Mouse (Mus musculus) heart, embryonic 13.5 days (tissue): ENCODE data around the gene Thrb. TPM values are rescaled to one million over a fixed set of nuclear protein-coding genes. Genes with fewer than 3 reads are reported as not detected.
"Not testable (repeated sequence)": the region's sequence is repeated elsewhere in the genome, so short reads cannot be mapped to it uniquely, and the experiment has no call there.

ENCODE experiments used
- ATAC-seq: fragments of 200-750 bp; cut with Nextera tagmentation; 2 replicates; pipeline ENCODE4 v1.8.0; 2017; ENCODE audit warnings: moderate TSS enrichment; ENCODE audit not compliant: insufficient number of reproducible peaks, low FRiP score, low TSS enrichment; ENCODE audit errors: extremely low read depth
- H3K27ac ChIP-seq: fragments of 300-500 bp; sonication (generic); replicated peaks from 2 replicates; pipeline ENCODE4 v1.5.1; 2015; ENCODE audit warnings: moderate library complexity, mild to moderate bottlenecking, inconsistent platforms
- H3K27me3 ChIP-seq: fragments of 300-500 bp; sonication (generic); replicated peaks from 2 replicates; pipeline ENCODE4 v1.6.1; 2015; ENCODE audit warnings: mild to moderate bottlenecking, inconsistent platforms
- H3K36me3 ChIP-seq: fragments of 300-500 bp; sonication (generic); 2 replicates; pipeline ENCODE4 v1.6.1; 2015; ENCODE audit warnings: mild to moderate bottlenecking, inconsistent platforms
- H3K4me1 ChIP-seq: fragments of 300-500 bp; sonication (generic); 2 replicates; pipeline ENCODE4 v1.6.1; 2015; ENCODE audit warnings: inconsistent platforms
- H3K4me2 ChIP-seq: fragments of 300-500 bp; sonication (generic); 2 replicates; pipeline ENCODE4 v1.6.1; 2015; ENCODE audit warnings: inconsistent platforms, mild to moderate bottlenecking, moderate library complexity
- H3K4me3 ChIP-seq: fragments of 300-500 bp; sonication (generic); 2 replicates; pipeline ENCODE4 v1.5.1; 2015; ENCODE audit warnings: moderate library complexity, mild to moderate bottlenecking, inconsistent platforms
- H3K9ac ChIP-seq: fragments of 300-500 bp; sonication (generic); 2 replicates; pipeline ENCODE4 v1.6.1; 2015; ENCODE audit warnings: inconsistent platforms, mild to moderate bottlenecking, moderate library complexity
- H3K9me3 ChIP-seq: fragments of 300-500 bp; sonication (generic); 2 replicates; pipeline ENCODE4 v1.6.1; 2016; ENCODE audit warnings: inconsistent platforms
- WGBS: fragments of 180-500 bp; shearing (Covaris S2); methylation state at CpG from one replicate; pipeline ENCODE4 v1.1.7; 2015; ENCODE audit warnings: mixed read lengths; 5-methylcytosine and 5-hydroxymethylcytosine counted together
- polyA plus RNA-seq: library from polyadenylated mRNA; unstranded; fragments of >200 nt; fragmentation: Nextera tagmentation; extraction: Ambion mirVana; gene quantifications from 2 replicates; pipeline ENCODE4 v1.2.1, GENCODE M21; 2015

Thrb gene
- polyA plus RNA-seq, 1 experiment from 2014 or later, result 1.1 TPM

DNA sequence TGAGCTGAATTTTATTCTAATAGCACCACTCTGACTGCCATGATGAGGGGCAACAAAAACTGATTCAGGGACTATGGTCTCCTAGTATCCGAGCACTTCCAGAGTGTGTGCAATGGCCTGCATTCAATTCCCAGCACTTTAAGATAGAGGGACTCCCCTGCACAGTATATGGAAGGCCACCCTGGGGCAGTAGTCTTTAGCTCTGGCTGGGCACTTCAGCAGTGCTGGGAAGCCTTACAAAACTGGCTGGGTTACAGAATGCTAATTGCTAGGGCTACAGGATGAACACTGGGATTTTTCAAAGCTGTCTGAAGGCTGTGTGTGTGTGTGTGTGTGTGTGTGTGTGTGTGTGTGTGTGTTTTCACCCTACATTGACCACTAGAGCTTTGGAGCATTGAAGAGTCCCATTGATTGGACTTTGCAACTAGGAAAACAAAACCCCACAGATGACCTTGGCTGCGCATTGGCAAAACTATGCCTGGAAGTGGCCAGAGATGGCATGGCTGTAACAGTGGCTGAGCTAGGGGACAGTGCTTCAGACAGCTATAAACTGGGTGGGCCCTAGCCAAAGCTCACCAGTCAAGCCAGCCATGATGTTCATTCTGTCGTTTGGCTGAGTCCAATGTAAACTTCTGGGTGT, 257.2 kb downstream of the Thrb start:
- no peaks in the 10 kb centered on the region for H3K4me1 ChIP-seq
- no peak overlapping the region for H3K4me3 ChIP-seq
- no peaks in the 10 kb centered on the region for H3K9me3 ChIP-seq
- 71% methylated on average over 3 of the region's 3 CpGs for WGBS
- no peak for ATAC-seq
- no peaks in the 10 kb centered on the region for H3K27me3 ChIP-seq
- H3K27ac ChIP-seq, result no peak overlapping the region
- no peaks in the 10 kb centered on the region for H3K36me3 ChIP-seq
- no peak overlapping the region for H3K4me2 ChIP-seq
- H3K9ac ChIP-seq, result no peak overlapping the region

DNA sequence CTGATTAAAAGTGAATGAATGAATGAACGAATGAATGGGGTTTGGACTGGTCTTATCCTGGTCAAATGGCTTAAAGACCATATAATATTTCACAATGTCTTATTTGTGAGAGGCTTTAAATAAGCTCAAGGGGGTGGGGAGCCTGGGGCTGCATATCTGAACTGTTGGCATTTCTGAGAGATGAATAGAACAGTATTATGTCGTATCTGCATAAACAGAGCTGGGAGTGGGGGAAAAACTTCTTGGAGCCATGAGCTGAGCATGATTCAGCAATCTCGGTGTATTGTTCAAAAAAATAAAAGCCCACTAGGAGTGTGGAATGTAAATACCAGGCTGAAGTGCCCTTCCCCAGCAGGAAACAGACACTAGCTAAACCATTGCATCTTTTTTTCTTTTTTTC, 257.8 kb downstream of the Thrb start:
- Histone ChIP-seq H3K9ac (no peak overlapping the region), H3K9me3 (no peaks in the 10 kb centered on the region), H3K27ac (no peak overlapping the region), H3K4me3 (no peak overlapping the region), H3K4me2 (no peak overlapping the region), H3K27me3 (no peaks in the 10 kb centered on the region), H3K36me3 (no peaks in the 10 kb centered on the region), H3K4me1 (no peaks in the 10 kb centered on the region)
- no peak for ATAC-seq
- 38% methylated on average over 3 of the region's 3 CpGs for WGBS

DNA sequence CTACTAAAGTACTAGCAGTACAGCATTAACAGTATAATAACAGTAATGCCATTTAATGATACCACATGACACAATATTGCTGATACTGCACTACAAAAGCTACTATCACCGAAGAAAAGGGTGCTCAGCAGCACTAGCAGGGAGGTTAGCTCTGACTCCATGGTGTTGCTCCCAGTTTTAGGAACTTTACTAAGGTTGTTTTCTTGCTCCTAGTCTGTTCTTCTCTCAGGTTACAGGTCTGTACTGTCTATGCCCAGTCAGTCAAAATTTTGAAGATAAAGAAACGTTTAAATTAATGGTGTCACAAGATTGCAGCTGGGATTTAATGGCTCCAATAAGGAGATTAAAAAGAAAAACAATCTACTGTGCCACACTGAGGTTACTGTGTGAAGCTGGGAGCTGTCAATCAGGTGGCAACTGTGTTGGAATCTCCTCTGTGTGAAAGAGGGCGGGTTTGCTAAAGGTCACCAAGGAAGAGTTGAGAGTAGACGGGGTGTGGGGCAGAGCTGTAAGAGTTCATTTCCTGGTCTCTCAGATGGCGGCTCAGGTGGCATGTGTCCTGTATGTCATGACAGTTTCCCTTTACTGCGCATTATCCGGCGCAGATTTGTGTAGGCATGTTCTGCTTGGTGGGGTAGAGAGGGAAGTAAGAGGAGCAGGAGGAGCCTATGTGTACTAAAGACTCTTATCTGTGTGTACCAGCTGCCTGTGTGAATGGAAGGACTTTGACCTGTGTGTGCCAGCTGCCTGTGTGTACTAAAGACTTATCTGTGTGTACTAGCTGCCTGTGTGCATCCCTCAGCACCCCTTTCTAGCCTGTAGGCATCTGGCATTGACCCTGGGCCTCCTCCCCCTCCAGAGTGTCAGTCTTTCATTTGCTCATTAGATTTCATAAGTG, 263.0 kb downstream of the Thrb start:
- WGBS, result 50% methylated on average over 8 of the region's 8 CpGs
- Histone ChIP-seq H3K9ac (no peak overlapping the region), H3K27me3 (no peaks in the 10 kb centered on the region), H3K36me3 (no peaks in the 10 kb centered on the region), H3K4me1 (no peaks in the 10 kb centered on the region), H3K9me3 (no peaks in the 10 kb centered on the region), H3K4me3 (no peak overlapping the region), H3K4me2 (no peak overlapping the region), H3K27ac (no peak overlapping the region)
- no peak for ATAC-seq

DNA sequence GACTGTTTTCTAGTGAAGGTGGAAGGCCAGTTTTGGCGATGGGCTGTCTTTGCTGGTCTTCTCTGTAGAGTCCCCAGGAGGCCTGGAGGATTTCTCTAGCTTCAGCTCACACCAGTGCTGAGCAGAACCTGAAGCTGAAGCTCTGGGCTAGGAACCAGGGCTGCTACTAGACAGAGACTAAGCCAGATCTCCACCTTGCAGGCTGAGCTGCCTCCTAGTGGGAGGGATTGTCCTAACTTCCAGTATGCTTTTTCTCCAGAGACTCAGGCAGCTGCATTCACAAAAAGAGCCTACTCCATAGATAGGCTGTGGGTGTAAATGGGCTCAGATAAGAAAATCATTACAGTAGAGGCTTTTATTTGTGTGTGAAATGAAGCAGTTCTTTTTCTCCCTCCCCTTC, 267.4 kb downstream of the Thrb start:
- Histone ChIP-seq H3K4me1 (no peaks in the 10 kb centered on the region), H3K4me3 (no peak overlapping the region), H3K9me3 (no peaks in the 10 kb centered on the region), H3K36me3 (no peaks in the 10 kb centered on the region), H3K9ac (no peak overlapping the region), H3K4me2 (no peak overlapping the region), H3K27ac (no peak overlapping the region), H3K27me3 (no peaks in the 10 kb centered on the region)
- ATAC-seq, result no peak
- 50% methylated on average over 1 of the region's 1 CpGs for WGBS

DNA sequence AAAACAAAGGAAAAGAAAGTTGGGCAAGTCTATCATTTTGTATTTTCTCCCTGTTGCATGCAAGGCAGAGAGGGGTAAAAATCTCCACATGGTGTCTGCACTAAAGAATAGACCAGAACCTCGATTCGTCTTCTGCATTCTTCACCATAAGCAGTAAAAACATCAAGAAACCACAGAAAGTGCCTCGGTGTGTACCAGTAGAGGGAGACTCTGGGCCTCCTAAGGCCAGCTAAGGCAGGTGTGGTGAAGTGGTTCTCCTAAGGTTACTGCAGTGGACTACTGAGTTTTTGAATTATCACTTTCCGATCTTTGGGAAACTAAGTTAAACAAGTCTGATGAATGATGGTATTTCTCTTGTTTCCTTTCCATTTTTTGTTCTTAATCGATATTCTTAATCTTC, 269.5 kb downstream of the Thrb start:
- no peaks in the 10 kb centered on the region for H3K36me3 ChIP-seq
- no peaks in the 10 kb centered on the region for H3K4me1 ChIP-seq
- WGBS, result 69% methylated on average over 5 of the region's 5 CpGs
- ATAC-seq, result no peak
- H3K9me3 ChIP-seq, result no peaks in the 10 kb centered on the region
- no peak overlapping the region for H3K4me3 ChIP-seq
- no peaks in the 10 kb centered on the region for H3K27me3 ChIP-seq
- no peak overlapping the region for H3K4me2 ChIP-seq
- H3K9ac ChIP-seq, result no peak overlapping the region
- H3K27ac ChIP-seq, result no peak overlapping the region

DNA sequence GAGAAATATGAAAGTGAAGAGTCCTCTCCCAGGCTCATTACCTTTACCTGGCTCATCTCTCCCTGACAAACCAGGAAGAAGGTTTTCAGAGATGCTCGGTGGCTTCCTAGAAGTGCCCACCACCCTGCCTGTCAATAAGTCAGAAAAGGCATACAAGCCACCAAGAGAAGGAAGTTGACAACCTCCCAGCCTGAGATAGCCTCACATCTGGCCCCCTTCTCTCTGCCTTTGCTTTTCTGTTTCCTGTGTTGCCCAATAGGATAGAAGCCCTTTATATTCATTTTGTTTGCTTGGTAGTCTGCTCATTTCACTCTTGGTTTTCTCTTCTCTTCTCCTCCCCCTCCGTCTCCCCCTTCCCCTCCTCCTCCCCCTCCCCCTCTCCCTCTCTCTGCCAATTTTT, 273.4 kb downstream of the Thrb start:
- 59% methylated on average over 2 of the region's 2 CpGs for WGBS
- Histone ChIP-seq H3K4me1 (no peaks in the 10 kb centered on the region), H3K36me3 (no peaks in the 10 kb centered on the region), H3K27me3 (no peaks in the 10 kb centered on the region), H3K9me3 (no peaks in the 10 kb centered on the region), H3K9ac (no peak overlapping the region), H3K27ac (no peak overlapping the region), H3K4me3 (no peak overlapping the region), H3K4me2 (no peak overlapping the region)
- no peak for ATAC-seq

DNA sequence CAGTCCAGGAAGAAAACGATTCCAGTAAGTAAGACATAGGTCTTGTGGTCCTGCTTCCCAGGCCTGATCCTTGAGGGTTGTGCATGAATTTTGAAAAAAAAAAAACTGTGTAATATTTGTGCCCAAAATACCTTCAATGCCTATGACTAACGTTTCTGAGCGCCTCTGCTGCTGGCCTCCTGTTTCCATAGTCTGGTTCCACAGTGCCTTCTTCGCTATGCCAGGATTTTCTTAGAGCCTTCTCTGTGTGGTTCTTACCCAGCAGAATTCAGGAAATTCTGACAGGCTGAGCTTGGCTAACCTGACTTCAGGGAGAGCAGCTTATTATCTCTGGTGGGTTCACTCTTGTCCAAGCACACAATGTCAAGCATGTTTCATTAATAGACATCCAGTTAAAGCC, 274.7 kb downstream of the Thrb start:
- not testable (repeated sequence) for H3K27ac ChIP-seq, H3K4me1 ChIP-seq, ATAC-seq, H3K4me2 ChIP-seq, H3K27me3 ChIP-seq, H3K36me3 ChIP-seq, H3K4me3 ChIP-seq, H3K9me3 ChIP-seq, H3K9ac ChIP-seq
- WGBS, result 72% methylated on average over 4 of the region's 4 CpGs

DNA sequence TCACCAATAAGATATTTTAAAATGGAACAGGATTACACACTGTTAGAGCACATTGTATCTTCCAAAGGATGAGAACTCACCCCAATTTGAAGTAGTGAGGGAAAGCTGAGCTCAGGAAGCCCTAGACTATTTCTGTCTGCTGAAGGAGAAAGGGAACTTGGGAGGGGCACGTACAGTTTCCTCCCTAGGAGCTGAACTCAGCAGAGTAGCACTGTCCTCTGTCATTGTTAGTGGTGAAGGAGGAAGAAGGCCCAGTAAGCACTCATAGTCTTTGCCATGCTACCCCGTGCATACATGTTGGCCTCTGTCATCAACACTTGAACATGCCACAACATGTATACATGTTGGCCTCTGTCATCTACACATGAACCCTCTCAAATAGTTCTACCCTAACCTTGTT, 294.0 kb downstream of the Thrb start:
- 62% methylated on average over 2 of the region's 2 CpGs for WGBS
- no peak for ATAC-seq
- H3K4me3 ChIP-seq, result no peak overlapping the region
- no peak overlapping the region for H3K9ac ChIP-seq
- no peaks in the 10 kb centered on the region for H3K9me3 ChIP-seq
- H3K36me3 ChIP-seq, result no peaks in the 10 kb centered on the region
- no peak overlapping the region for H3K27ac ChIP-seq
- H3K4me2 ChIP-seq, result no peak overlapping the region
- H3K27me3 ChIP-seq, result no peaks in the 10 kb centered on the region
- no peaks in the 10 kb centered on the region for H3K4me1 ChIP-seq

DNA sequence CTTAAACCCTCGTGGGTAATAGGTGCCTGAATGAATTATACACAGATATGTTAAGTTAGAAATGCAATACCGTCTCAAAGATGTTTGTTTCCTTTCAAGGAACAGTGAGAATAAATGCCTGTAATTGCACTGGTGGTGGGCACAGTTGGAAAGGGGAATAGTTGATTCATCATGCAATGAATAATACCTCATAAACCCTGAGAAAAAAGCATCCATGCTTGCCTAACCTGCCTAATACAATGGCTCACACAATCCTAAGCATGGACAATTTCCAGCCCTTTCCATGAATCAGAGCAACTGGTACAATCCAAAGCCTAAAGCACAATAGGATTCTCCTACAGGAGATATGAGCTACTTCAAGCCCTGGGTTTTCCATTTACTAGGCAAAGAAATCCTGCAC, 299.8 kb downstream of the Thrb start:
- Histone ChIP-seq H3K4me1 (no peaks in the 10 kb centered on the region), H3K27me3 (no peaks in the 10 kb centered on the region), H3K27ac (no peak overlapping the region), H3K4me2 (no peak overlapping the region), H3K9ac (no peak overlapping the region), H3K36me3 (no peaks in the 10 kb centered on the region), H3K4me3 (no peak overlapping the region), H3K9me3 (no peaks in the 10 kb centered on the region)
- no peak for ATAC-seq
- WGBS, result 51% methylated on average over 2 of the region's 2 CpGs

DNA sequence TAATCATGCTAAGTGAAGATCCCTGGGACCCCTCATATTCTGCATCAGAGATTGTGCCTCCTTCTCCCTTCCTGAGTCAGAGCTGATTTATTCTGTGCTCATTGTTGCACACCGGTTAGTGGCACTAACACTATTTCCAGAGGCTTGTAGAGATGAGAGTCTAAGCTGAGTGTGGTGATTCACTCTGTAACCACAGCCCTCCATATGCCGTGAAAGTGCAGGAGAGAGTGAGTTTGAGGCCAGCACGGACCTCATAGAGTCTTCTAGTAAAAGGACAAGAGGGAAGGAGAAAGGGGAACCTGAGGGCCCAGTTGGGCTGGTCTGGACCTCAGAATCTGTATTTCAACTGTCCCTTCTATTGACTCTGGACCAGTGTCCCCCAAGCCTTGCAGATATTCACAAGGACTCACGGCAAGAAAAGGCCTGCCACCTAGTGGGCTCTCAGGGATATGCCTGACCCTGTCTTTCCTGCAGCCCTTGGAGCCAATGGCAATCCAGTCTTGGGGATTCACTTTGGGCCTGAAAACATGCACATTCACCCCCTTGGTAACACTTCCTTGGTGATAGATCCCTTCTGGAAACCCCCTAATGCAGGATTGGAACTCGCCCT, 307.2 kb downstream of the Thrb start:
- Histone ChIP-seq H3K27me3 (no peaks in the 10 kb centered on the region), H3K4me1 (no peaks in the 10 kb centered on the region), H3K4me2 (no peak overlapping the region), H3K4me3 (no peak overlapping the region), H3K9ac (no peak overlapping the region), H3K9me3 (no peaks in the 10 kb centered on the region), H3K36me3 (no peaks in the 10 kb centered on the region), H3K27ac (no peak overlapping the region)
- 33% methylated on average over 5 of the region's 5 CpGs for WGBS
- no peak for ATAC-seq

DNA sequence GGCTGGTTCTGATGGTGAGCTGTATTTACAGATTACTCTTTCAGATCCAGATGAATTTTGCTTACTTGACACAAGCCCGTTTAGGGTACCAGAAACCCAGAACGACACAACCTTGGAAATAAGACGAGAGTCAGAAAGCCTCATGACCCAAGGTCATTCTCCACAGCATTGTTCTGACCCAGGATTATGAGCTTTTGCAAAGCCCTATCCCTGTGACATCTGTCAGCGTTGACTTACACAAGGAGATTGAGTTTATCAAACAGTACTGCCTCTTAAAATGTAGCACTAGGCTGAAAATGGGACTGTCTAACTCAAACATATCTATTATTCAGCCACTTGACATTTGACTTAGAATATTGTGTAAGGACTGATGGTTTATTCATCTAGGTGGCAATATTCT, 312.1 kb downstream of the Thrb start:
- 67% methylated on average over 4 of the region's 4 CpGs for WGBS
- no peak overlapping the region for H3K9ac ChIP-seq
- H3K36me3 ChIP-seq, result no peaks in the 10 kb centered on the region
- H3K9me3 ChIP-seq, result no peaks in the 10 kb centered on the region
- H3K27me3 ChIP-seq, result no peaks in the 10 kb centered on the region
- no peaks in the 10 kb centered on the region for H3K4me1 ChIP-seq
- H3K4me2 ChIP-seq, result no peak overlapping the region
- no peak overlapping the region for H3K4me3 ChIP-seq
- H3K27ac ChIP-seq, result no peak overlapping the region
- ATAC-seq, result no peak
